ENCODE assay signal across 20 mouse cellular contexts in the genomic region with DNA sequence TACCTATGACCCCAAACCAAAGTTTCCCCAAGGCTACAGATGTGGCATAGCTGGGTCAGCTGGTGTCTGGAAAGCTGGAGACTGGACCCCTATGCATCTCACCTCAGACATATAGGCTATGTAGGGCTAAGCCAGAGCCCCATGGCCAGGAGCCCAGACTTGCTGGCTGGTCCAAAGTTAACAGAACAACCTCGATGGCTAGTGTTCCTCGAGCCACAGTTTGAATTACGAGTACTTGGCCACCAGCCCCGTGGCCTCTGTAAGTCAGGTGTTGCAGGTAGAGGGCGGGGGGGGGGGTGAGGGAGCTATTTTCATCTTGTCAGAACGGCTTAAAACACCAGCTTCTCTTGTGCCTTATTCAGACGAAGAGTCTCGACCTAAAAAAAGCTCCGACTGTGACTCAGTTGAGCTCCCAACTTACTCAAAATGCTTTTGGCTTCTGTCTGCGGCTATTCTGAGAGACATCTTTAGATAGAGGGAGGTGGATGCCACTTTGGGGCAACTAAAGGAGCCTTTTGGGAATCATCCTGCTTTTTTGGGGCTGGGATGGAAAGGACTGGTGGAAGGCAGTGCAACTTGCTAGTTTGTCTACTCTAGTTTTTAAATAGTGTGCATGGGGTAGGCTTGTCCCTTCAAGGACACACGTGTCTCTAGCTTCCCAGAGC. TPM values are rescaled to one million over a fixed set of nuclear protein-coding genes. Genes with fewer than 3 reads are reported as not detected.
DNase-seq lines count a peak whose midpoint lies in the region; ATAC-seq and TF ChIP-seq lines count a peak whose summit lies in the region.
"Had no signal": no experiment of that assay in that cellular context is flagged by ENCODE, and none has a peak within 500 bp of the region (broad histone marks: within the 10 kb centered on the region; RNA-seq: fewer than 3 reads in every experiment).

No protein-coding gene starts in this region.

- H3K36me3 ChIP-seq in kidney, adult 2 months (ENCODE audit: control insufficient read depth, insufficient read depth, low read length), result no peaks in the 10 kb centered on the region
- no peaks in the 10 kb centered on the region for H3K36me3 ChIP-seq in intestine, embryonic 16.5 days (ENCODE audit: control insufficient read depth, insufficient read depth, low read length)
- H3K36me3 ChIP-seq: embryonic facial prominence, embryonic 12.5 days; heart, embryonic 15.5 days; neural tube, embryonic 15.5 days had no signal

- H3K4me3 ChIP-seq in kidney, adult 2 months (ENCODE audit: insufficient read depth, low read depth, low read length), result no peak overlapping the region
- H3K4me3 ChIP-seq in intestine, embryonic 16.5 days (ENCODE audit: low read length), result no peak overlapping the region
- H3K4me3 ChIP-seq: embryonic facial prominence, embryonic 12.5 days; heart, embryonic 15.5 days; layer of hippocampus, adult 2 months; left cerebral cortex, adult 2 months; myocyte; neural tube, embryonic 15.5 days had no signal

- no peaks in the 10 kb centered on the region for H3K9me3 ChIP-seq in intestine, embryonic 16.5 days (ENCODE audit: control insufficient read depth, low read length)
- H3K9me3 ChIP-seq: embryonic facial prominence, embryonic 12.5 days; neural tube, embryonic 15.5 days had no signal

- no peak for TF ChIP-seq CTCF in kidney, adult 2 months (conservative IDR thresholded peaks at IDR 0.05; ENCODE audit: insufficient read depth, insufficient read length, low read depth, low read length)

- peak; percentile 54 for DNase-seq in kidney, adult 2 months
- DNase-seq in kidney, postnatal 10 days, result no peak
- peak; percentile 60 for DNase-seq in right cerebral cortex, adult 18-20 months
- DNase-seq in right cerebral cortex, postnatal 4 days, result no peak
- DNase-seq in left cerebral cortex, adult 9 months (ENCODE audit: low spot score in 2 of 2), result peak; percentile 41 to 57
- no peak for DNase-seq in adrenal gland, postnatal 14 days
- DNase-seq: cerebellum, adult 9-10 months; forebrain, postnatal 0 days; heart, adult 18-20 months; liver, postnatal 0 days; thymus, postnatal 14 days had no signal

- H3K27me3 ChIP-seq in kidney, adult 2 months (replicated peaks; ENCODE audit: control insufficient read depth, insufficient read depth, low read length), result no peaks in the 10 kb centered on the region
- no peaks in the 10 kb centered on the region for H3K27me3 ChIP-seq in intestine, embryonic 16.5 days (replicated peaks; ENCODE audit: control insufficient read depth, insufficient read depth, low read length)
- H3K27me3 ChIP-seq: embryonic facial prominence, embryonic 12.5 days; heart, embryonic 15.5 days; neural tube, embryonic 15.5 days had no signal

- H3K27ac ChIP-seq in kidney, adult 2 months (ENCODE audit: insufficient read depth, low read depth, low read length), result no peak overlapping the region
- no peak overlapping the region for H3K27ac ChIP-seq in intestine, embryonic 16.5 days (ENCODE audit: low read length)
- H3K27ac ChIP-seq: embryonic facial prominence, embryonic 12.5 days; heart, embryonic 15.5 days; layer of hippocampus, adult 2 months; macrophage; neural tube, embryonic 15.5 days had no signal

- no peaks in the 10 kb centered on the region for H3K4me1 ChIP-seq in kidney, adult 2 months (ENCODE audit: control insufficient read depth, insufficient read depth, low read length)
- no peaks in the 10 kb centered on the region for H3K4me1 ChIP-seq in intestine, embryonic 16.5 days (ENCODE audit: control insufficient read depth, insufficient read depth, low read length)
- H3K4me1 ChIP-seq: neural tube, embryonic 15.5 days had no signal

- 59% methylated on average over 11 of the region's 11 CpGs for WGBS in kidney, adult 2 months
- WGBS in intestine, embryonic 16.5 days, result 87% methylated on average over 11 of the region's 11 CpGs

- no peak for ATAC-seq in intestine, embryonic 16.5 days
- ATAC-seq: forebrain, postnatal 0 days; liver, postnatal 0 days had no signal

- H3K4me2 ChIP-seq in intestine, embryonic 16.5 days (ENCODE audit: low read depth, low read length), result no peak overlapping the region
- H3K4me2 ChIP-seq: embryonic facial prominence, embryonic 12.5 days; heart, embryonic 15.5 days; midbrain, embryonic 11.5 days; neural tube, embryonic 15.5 days had no signal

- TF ChIP-seq POLR2A in kidney, adult 2 months (IDR thresholded peaks at IDR 0.05; ENCODE audit: low read depth, low read length), result no peak

- H3K9ac ChIP-seq in intestine, embryonic 16.5 days (ENCODE audit: low read depth, low read length), result no peak overlapping the region
- H3K9ac ChIP-seq: embryonic facial prominence, embryonic 12.5 days; forebrain, postnatal 0 days; heart, embryonic 15.5 days; liver, postnatal 0 days; neural tube, embryonic 15.5 days had no signal

RNA-seq across cellular contexts. Expression of gene Car12, which starts 53.6 kb away (rescaled TPM):
- 295 and 328 TPM in 2 replicates for polyA plus RNA-seq in kidney, adult 2 months (2012; rRNA removed)
- polyA plus RNA-seq in intestine, embryonic 16.5 days (2015; fragmentation: Nextera tagmentation; extraction: Ambion mirVana), result 5.4 and 6.2 TPM in 2 replicates
- 0.33 and 0.49 TPM in 2 replicates for total RNA-seq in adrenal gland, postnatal 14 days (2021)
- total RNA-seq: heart, adult 18-20 months had no signal

Comparison
In these comparisons a context has a peak if more than half of its experiments do, and no peak if none do; other contexts are left out.
1. DNase-seq: peak in kidney, adult 2 months (single experiment), right cerebral cortex, adult 18-20 months (single experiment) and left cerebral cortex, adult 9 months (2 of 2); none in kidney, postnatal 10 days (single experiment), right cerebral cortex, postnatal 4 days (single experiment) and adrenal gland, postnatal 14 days (single experiment).
2. RNA of gene Car12, which starts 53.6 kb away (polyA plus RNA-seq): 295 to 328 TPM in kidney, adult 2 months; 5.4 to 6.2 TPM in intestine, embryonic 16.5 days; every median in the first group is over 10 times any median in the second.